Mouse (Mus musculus) forebrain, embryonic 15.5 days (tissue): ENCODE results near the gene Rnf41. TPM values are rescaled to one million over a fixed set of nuclear protein-coding genes. Genes with fewer than 3 reads are reported as not detected.
A peak's percentile ranks its signal among the peaks of the same experiment; 100 is the strongest.

Experiments used
- ATAC-seq: fragments of 200-750 bp; cut with Nextera tagmentation; replicated peaks from 2 replicates; pipeline ENCODE4 v1.8.0; 2017; ENCODE audit warnings: mild to moderate bottlenecking, moderate TSS enrichment, moderate library complexity
- H3K27ac ChIP-seq: fragments of 300-500 bp; sonication (generic); replicated peaks from 2 replicates; pipeline ENCODE4 v1.5.1; 2015; ENCODE audit warnings: mild to moderate bottlenecking, inconsistent platforms
- H3K27me3 ChIP-seq: fragments of 300-500 bp; sonication (generic); 2 replicates; pipeline ENCODE4 v1.6.1; 2015; ENCODE audit warnings: inconsistent platforms
- H3K36me3 ChIP-seq: fragments of 300-500 bp; sonication (generic); 2 replicates; pipeline ENCODE4 v1.6.1; 2015; ENCODE audit warnings: mild to moderate bottlenecking, inconsistent platforms
- H3K4me1 ChIP-seq: fragments of 300-500 bp; sonication (generic); 2 replicates; pipeline ENCODE4 v1.6.1; 2015; ENCODE audit warnings: inconsistent platforms
- H3K4me2 ChIP-seq: fragments of 300-500 bp; sonication (generic); replicated peaks from 2 replicates; pipeline ENCODE4 v1.6.1; 2015; ENCODE audit warnings: mild to moderate bottlenecking, inconsistent platforms
- H3K4me3 ChIP-seq: fragments of 300-500 bp; sonication (generic); 2 replicates; pipeline ENCODE4 v1.5.1; 2015; ENCODE audit warnings: mild to moderate bottlenecking, inconsistent platforms
- H3K9ac ChIP-seq: fragments of 300-500 bp; sonication (generic); replicated peaks from 2 replicates; pipeline ENCODE4 v1.6.1; 2015; ENCODE audit warnings: mild to moderate bottlenecking, inconsistent platforms
- H3K9me3 ChIP-seq: fragments of 300-500 bp; sonication (generic); 2 replicates; pipeline ENCODE4 v1.6.1; 2016; ENCODE audit warnings: inconsistent platforms
- WGBS: fragments of 180-500 bp; shearing (Covaris S2); methylation state at CpG from one replicate; pipeline ENCODE4 v1.1.7; 2015; ENCODE audit warnings: mixed read lengths; 5-methylcytosine and 5-hydroxymethylcytosine counted together
- polyA plus RNA-seq: library from polyadenylated mRNA; unstranded; fragments of >200 nt; fragmentation: Nextera tagmentation; extraction: Ambion mirVana; gene quantifications from 2 replicates; pipeline ENCODE4 v1.2.1, GENCODE M21; 2015

The Rnf41 gene
- 104 and 110 TPM in 2 replicates for polyA plus RNA-seq

DNA sequence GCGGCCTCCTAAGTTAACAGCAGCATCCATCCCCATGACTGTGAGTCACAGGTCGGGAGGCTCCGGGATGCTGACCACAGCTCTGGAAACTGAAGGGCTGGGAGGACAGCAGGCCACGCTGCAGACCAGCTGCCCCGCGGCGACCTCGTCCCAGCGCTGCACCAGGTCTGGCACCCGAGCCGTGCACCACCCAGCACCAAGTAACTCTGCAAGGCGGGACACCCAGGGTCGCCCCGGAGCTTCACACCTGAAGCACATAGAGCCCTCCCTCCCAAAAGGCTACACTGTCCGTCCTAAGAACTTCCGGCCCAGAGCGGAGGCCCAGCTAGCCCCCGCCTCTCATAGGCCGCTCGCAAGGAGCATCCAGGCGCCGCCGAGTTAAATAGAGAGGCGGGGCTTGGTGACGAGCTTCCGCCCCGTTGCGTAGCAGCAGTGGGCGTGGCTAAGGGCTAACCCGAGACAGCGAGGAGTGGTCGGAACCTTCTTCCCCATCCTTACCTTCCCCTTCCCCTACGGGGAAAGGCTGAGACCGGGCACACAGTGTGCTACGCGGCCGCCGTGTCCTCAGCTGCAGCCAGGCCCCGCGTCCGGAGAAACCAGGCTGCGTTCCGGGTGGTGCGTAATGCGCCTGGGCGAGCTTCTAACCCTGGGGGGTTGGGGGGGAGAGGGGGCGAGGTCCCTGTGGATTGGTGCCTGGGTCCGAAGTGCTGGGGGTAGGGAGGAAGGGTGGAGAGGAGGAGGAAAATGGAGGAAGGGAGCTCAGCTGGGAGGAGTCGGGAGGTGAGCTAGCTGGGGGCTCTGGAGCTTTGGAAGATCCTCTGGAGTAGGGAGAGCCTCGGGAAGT, at the start of gene Rnf41, which contains the start of gene Nabp2:
Gene Rnf41 (plus strand): TSS at position 447 of the 844 bp plus-strand sequence.
Gene Nabp2 (minus strand): TSS at position 282 of the 844 bp plus-strand sequence.
- H3K27ac ChIP-seq = peak within 1 kb of the TSS; percentile 99
- peaks cover 27% of the 10 kb centered on the region for H3K36me3 ChIP-seq
- peak; percentile 90 for ATAC-seq
- peak within 1 kb of the TSS; percentile 98 for H3K4me3 ChIP-seq
- H3K27me3 ChIP-seq = no peaks in the 10 kb centered on the region
- peak within 1 kb of the TSS; percentile 99 for H3K4me2 ChIP-seq
- under 1% methylated on average over 50 of the region's 50 CpGs for WGBS
- H3K9me3 ChIP-seq = no peaks in the 10 kb centered on the region
- peak within 1 kb of the TSS; percentile 93 for H3K9ac ChIP-seq
- peaks cover 54% of the 10 kb centered on the region for H3K4me1 ChIP-seq

DNA sequence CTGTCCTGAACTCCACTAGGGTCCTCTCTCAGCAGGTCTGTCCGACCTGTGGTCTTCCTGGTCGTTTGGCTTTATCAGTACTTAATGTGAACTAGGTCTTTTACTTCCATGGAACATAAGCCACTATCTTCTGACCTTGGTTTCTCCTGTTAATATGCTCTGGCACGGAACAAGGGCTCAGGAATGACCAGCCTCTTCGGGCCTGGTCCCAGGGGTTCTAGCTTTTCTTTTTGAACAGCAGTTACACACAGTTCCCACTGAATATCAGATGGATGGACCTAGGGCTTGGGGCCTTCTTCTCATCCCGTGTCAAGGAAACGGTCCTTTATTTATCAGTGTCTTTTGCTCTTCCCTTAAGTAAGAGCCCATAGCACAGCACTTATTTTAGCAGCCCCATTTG, 49.6 kb upstream of the Rnf41 start:
- H3K27me3 ChIP-seq = no peaks in the 10 kb centered on the region
- no peak overlapping the region for H3K4me3 ChIP-seq
- no peaks in the 10 kb centered on the region for H3K4me1 ChIP-seq
- H3K9me3 ChIP-seq = no peaks in the 10 kb centered on the region
- H3K4me2 ChIP-seq = no peak overlapping the region
- H3K36me3 ChIP-seq = peaks cover 75% of the 10 kb centered on the region
- no peak overlapping the region for H3K27ac ChIP-seq
- ATAC-seq = no peak
- H3K9ac ChIP-seq = no peak overlapping the region
- WGBS = 91% methylated on average over 6 of the region's 6 CpGs

- Histone ChIP-seq H3K4me2 (no peak overlapping the region), H3K4me3 (no peak overlapping the region), H3K27me3 (no peaks in the 10 kb centered on the region), H3K9me3 (no peaks in the 10 kb centered on the region), H3K36me3 (peaks cover 70% of the 10 kb centered on the region), H3K27ac (no peak overlapping the region), H3K9ac (no peak overlapping the region), H3K4me1 (peaks cover 5% of the 10 kb centered on the region)
- no peak for ATAC-seq
- WGBS = 54% methylated on average over 3 of the region's 3 CpGs
These were observed 48.9 kb upstream of the Rnf41 start for GRCm38 (mm10) chr10:128362568-128362967.

GRCm38 (mm10) chr10:128367899-128368401, 43.5 kb upstream of the Rnf41 start:
- Histone ChIP-seq H3K9ac (peak overlapping the region; percentile 74), H3K27me3 (no peaks in the 10 kb centered on the region), H3K36me3 (peaks cover 18% of the 10 kb centered on the region), H3K27ac (peak overlapping the region; percentile 98), H3K4me2 (peak overlapping the region; percentile 82), H3K9me3 (no peaks in the 10 kb centered on the region), H3K4me1 (peaks cover 20% of the 10 kb centered on the region), H3K4me3 (peak overlapping the region; percentile 71)
- ATAC-seq = no peak; the same call in 1 of the 2 replicates
- 12% methylated on average over 19 of the region's 19 CpGs for WGBS

- ATAC-seq = peak; percentile 95
- peaks cover 12% of the 10 kb centered on the region for H3K36me3 ChIP-seq
- no peaks in the 10 kb centered on the region for H3K9me3 ChIP-seq
- peaks cover 20% of the 10 kb centered on the region for H3K4me1 ChIP-seq
- H3K9ac ChIP-seq = peak within 1 kb of the TSS; percentile 74
- no peaks in the 10 kb centered on the region for H3K27me3 ChIP-seq
- H3K4me2 ChIP-seq = peak within 1 kb of the TSS; percentile 82
- WGBS = under 1% methylated on average over 83 of the region's 87 CpGs
- peak within 1 kb of the TSS; percentile 71 for H3K4me3 ChIP-seq
- H3K27ac ChIP-seq = peak within 1 kb of the TSS; percentile 98
These were observed 42.8 kb upstream of the Rnf41 start, which contains the start of gene Coq10a for GRCm38 (mm10) chr10:128368402-128369217. TSS of gene Coq10a (minus strand) at chr10:128368997.

- peaks cover 10% of the 10 kb centered on the region for H3K36me3 ChIP-seq
- H3K9me3 ChIP-seq = no peaks in the 10 kb centered on the region
- 3% methylated on average over 9 of the region's 9 CpGs for WGBS
- no peaks in the 10 kb centered on the region for H3K27me3 ChIP-seq
- peak overlapping the region; percentile 82 for H3K4me2 ChIP-seq
- peak overlapping the region; percentile 74 for H3K9ac ChIP-seq
- peaks cover 20% of the 10 kb centered on the region for H3K4me1 ChIP-seq
- peak overlapping the region; percentile 71 for H3K4me3 ChIP-seq
- H3K27ac ChIP-seq = peak overlapping the region; percentile 98
- no peak for ATAC-seq
These were observed 42.3 kb upstream of the Rnf41 start for GRCm38 (mm10) chr10:128369218-128369543.

GRCm38 (mm10) chr10:128369599-128369998, 41.9 kb upstream of the Rnf41 start:
- Histone ChIP-seq H3K36me3 (peaks cover 6% of the 10 kb centered on the region), H3K4me2 (peak overlapping the region; percentile 82), H3K4me3 (peak overlapping the region; percentile 71), H3K9ac (peak overlapping the region; percentile 74; the same call in 1 of the 2 replicates), H3K4me1 (peaks cover 20% of the 10 kb centered on the region), H3K27ac (peak overlapping the region; percentile 98), H3K27me3 (no peaks in the 10 kb centered on the region), H3K9me3 (no peaks in the 10 kb centered on the region)
- 76% methylated on average over 6 of the region's 6 CpGs for WGBS
- no peak for ATAC-seq

GRCm38 (mm10) chr10:128370021-128370420, 41.4 kb upstream of the Rnf41 start:
- H3K27me3 ChIP-seq = no peaks in the 10 kb centered on the region
- H3K9ac ChIP-seq = no peak overlapping the region
- no peak overlapping the region for H3K4me3 ChIP-seq
- WGBS = 56% methylated on average over 5 of the region's 6 CpGs
- H3K4me2 ChIP-seq = no peak overlapping the region
- no peak for ATAC-seq
- H3K27ac ChIP-seq = peak overlapping the region; percentile 98; the same call in 1 of the 2 replicates
- peaks cover 20% of the 10 kb centered on the region for H3K4me1 ChIP-seq
- H3K9me3 ChIP-seq = no peaks in the 10 kb centered on the region
- H3K36me3 ChIP-seq = peaks cover 3% of the 10 kb centered on the region; the same call in 1 of the 2 replicates

- 54% methylated on average over 4 of the region's 4 CpGs for WGBS
These were observed 40.9 kb upstream of the Rnf41 start for GRCm38 (mm10) chr10:128370601-128371000.

DNA sequence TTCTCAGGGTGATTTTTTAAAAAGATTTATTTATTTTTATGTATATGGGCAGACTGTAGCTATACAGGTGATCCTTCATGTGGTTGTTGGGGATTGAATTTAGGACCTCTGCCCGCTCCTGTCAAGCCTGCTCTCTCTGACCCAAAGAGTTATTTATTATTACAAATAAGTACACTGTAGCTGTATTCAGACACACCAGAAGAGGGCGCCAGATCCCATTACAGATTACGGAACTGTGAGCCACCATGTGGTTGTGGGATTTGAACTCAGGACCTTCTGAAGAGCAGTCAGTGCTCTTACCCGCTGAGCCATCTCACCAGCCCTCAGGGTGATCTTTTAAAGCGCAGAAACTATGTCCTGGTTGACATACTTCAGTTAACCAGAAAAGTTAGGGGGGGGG, 39.3 kb upstream of the Rnf41 start:
- Histone ChIP-seq H3K27me3 (no peaks in the 10 kb centered on the region), H3K4me1 (peaks cover 27% of the 10 kb centered on the region), H3K4me3 (no peak overlapping the region), H3K9ac (no peak overlapping the region), H3K9me3 (no peaks in the 10 kb centered on the region), H3K4me2 (no peak overlapping the region), H3K36me3 (no peaks in the 10 kb centered on the region), H3K27ac (no peak overlapping the region)
- 83% methylated on average over 5 of the region's 5 CpGs for WGBS
- ATAC-seq = no peak

More at GRCm38 (mm10) chr10:128370601-128371000, 40.9 kb upstream of the Rnf41 start:
- H3K9me3 ChIP-seq = no peaks in the 10 kb centered on the region
- H3K4me2 ChIP-seq = no peak overlapping the region
- no peak overlapping the region for H3K4me3 ChIP-seq
- H3K27me3 ChIP-seq = no peaks in the 10 kb centered on the region
- no peak overlapping the region for H3K9ac ChIP-seq
- H3K4me1 ChIP-seq = peaks cover 20% of the 10 kb centered on the region
- no peak for ATAC-seq
- H3K27ac ChIP-seq = no peak overlapping the region
- no peaks in the 10 kb centered on the region for H3K36me3 ChIP-seq

- Histone ChIP-seq H3K27ac (no peak overlapping the region), H3K9me3 (no peaks in the 10 kb centered on the region), H3K27me3 (no peaks in the 10 kb centered on the region), H3K4me3 (no peak overlapping the region), H3K36me3 (no peaks in the 10 kb centered on the region), H3K9ac (no peak overlapping the region), H3K4me1 (peaks cover 21% of the 10 kb centered on the region), H3K4me2 (no peak overlapping the region)
- 83% methylated on average over 6 of the region's 6 CpGs for WGBS
- ATAC-seq = no peak
These were observed 38.3 kb upstream of the Rnf41 start for GRCm38 (mm10) chr10:128372989-128373748.
